Mouse (Mus musculus): ENCODE data around the gene Mgat5b. TPM values are rescaled to one million over a fixed set of nuclear protein-coding genes. Genes with fewer than 3 reads are reported as not detected.

The Mgat5b gene
- total and polyA plus RNA-seq, 2 experiments from 2014 or later: 25.0 to 133 TPM

DNA sequence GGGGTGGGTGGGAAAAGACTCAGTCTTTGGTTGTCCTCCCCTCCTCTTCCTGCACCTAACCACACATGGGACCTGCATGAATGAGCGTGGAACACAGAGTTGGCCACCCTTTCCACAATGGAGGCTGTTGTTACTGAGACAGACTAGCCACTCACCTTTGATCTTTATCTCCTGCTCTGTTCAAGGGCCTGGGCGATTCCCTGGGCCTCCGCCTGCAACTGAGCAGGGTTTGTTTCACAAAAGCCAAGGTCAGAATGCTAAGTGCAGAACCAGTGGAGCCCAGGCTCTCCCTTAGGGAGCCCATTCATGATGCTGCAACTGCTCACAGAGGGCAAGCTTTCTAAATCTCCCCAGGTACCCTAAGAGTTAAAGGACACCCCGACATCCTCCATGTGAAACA, 83.1 kb downstream of the Mgat5b start:
- no peaks in the 10 kb centered on the region for H3K9me3 ChIP-seq (ENCODE audit: low read length)
- H3K36me3 ChIP-seq (ENCODE audit: insufficient read depth, low read length): no peaks in the 10 kb centered on the region
- no peak for ATAC-seq
- peaks cover 5% of the 10 kb centered on the region for H3K4me1 ChIP-seq (ENCODE audit: insufficient read depth, low read length)
- no peak overlapping the region for H3K27ac ChIP-seq
- H3K9ac ChIP-seq (replicated peaks; ENCODE audit: low read length): no peak overlapping the region
- H3K4me2 ChIP-seq (ENCODE audit: low read depth, low read length): no peak overlapping the region
- DNase-seq (ENCODE audit: low spot score): no peak
- 48% methylated on average over 4 of the region's 4 CpGs for WGBS
- TF ChIP-seq CTCF (IDR thresholded peaks at IDR 0.05; ENCODE audit: low read depth): no peak
- H3K4me3 ChIP-seq (ENCODE audit: low read length): no peak overlapping the region
- H3K27me3 ChIP-seq (ENCODE audit: insufficient read depth, low read length): no peaks in the 10 kb centered on the region

DNA sequence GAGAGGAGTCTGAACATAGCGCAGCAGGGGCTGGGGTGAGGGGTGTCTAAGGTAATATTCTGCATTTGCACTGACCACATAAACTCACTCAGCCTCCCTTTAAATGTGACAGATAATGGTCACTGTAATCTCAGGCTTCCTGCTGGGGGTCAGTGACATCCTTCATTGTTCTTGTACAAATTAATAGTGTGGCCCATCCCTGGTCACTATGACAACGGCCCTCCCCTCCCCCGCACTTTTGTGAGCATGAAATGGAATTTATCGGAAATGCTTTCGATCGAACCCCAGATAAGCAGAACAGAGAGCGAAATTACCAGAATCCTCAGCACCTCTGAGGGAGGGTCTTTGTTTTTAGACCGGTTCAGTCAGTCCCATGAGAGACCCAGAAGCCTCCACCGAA, 84.8 kb downstream of the Mgat5b start:
- no peak for TF ChIP-seq CTCF (IDR thresholded peaks at IDR 0.05; ENCODE audit: low read depth)
- Histone ChIP-seq H3K4me3 (ENCODE audit: low read length) (no peak overlapping the region), H3K9ac (replicated peaks; ENCODE audit: low read length) (no peak overlapping the region), H3K4me2 (ENCODE audit: low read depth, low read length) (no peak overlapping the region), H3K4me1 (ENCODE audit: insufficient read depth, low read length) (peaks cover 5% of the 10 kb centered on the region), H3K27ac (no peak overlapping the region), H3K9me3 (ENCODE audit: low read length) (no peaks in the 10 kb centered on the region), H3K27me3 (ENCODE audit: insufficient read depth, low read length) (no peaks in the 10 kb centered on the region), H3K36me3 (ENCODE audit: insufficient read depth, low read length) (no peaks in the 10 kb centered on the region)
- DNase-seq (ENCODE audit: low spot score) (peak; percentile 44), ATAC-seq (no peak)
- 24% methylated on average over 9 of the region's 9 CpGs for WGBS

DNA sequence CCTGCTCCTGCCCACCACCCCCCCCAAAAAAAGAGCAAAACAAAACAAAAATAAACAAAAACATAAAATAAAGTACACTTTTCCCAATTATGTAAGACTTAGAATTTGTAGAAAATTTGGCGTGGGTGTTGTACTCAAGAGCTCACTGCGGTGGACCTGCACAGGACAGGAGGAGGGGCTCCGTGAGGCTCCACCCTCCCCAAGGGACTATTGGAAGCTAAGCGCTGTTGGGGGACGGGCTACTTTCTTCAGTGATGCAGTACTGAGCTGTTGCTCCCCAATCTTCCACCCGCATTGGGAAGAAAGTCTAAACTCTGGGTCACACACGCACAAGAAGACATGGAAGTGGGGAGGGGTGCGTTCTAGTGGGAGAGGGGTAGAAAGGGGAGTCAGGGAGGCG, 85.6 kb downstream of the Mgat5b start:
- DNase-seq (ENCODE audit: low spot score) (peak; percentile 45), ATAC-seq (no peak)
- Histone ChIP-seq H3K4me2 (ENCODE audit: low read depth, low read length) (no peak overlapping the region), H3K4me1 (ENCODE audit: insufficient read depth, low read length) (peaks cover 5% of the 10 kb centered on the region), H3K27me3 (ENCODE audit: insufficient read depth, low read length) (no peaks in the 10 kb centered on the region), H3K9ac (replicated peaks; ENCODE audit: low read length) (no peak overlapping the region), H3K27ac (no peak overlapping the region), H3K9me3 (ENCODE audit: low read length) (no peaks in the 10 kb centered on the region), H3K36me3 (ENCODE audit: insufficient read depth, low read length) (no peaks in the 10 kb centered on the region), H3K4me3 (ENCODE audit: low read length) (no peak overlapping the region)
- TF ChIP-seq CTCF (IDR thresholded peaks at IDR 0.05; ENCODE audit: low read depth): no peak
- WGBS: 18% methylated on average over 9 of the region's 9 CpGs

DNA sequence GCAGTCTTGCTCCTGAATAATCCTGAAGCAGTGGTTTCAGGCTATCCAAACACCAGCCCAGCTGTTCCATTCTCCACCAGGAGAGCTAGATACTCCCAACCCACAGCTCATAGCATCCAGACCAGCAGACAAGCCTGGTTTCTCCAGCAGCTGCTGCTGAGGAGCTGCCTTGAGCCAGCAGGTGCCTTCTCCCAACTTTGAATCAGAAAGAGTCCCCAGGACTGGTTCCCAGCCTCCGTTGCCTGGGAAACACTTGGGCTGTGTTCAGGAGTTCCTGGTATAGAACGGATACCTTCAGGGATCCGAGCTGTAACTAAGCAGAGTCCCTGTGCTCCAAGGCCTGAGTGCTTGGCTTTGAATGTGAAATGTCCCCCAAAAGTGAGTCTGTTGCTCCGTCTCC, 98.8 kb downstream of the Mgat5b start:
- WGBS: 20% methylated on average over 4 of the region's 4 CpGs
- ATAC-seq (no peak), DNase-seq (ENCODE audit: low spot score) (peak; percentile 43)
- Histone ChIP-seq H3K4me2 (ENCODE audit: low read depth, low read length) (no peak overlapping the region), H3K9me3 (ENCODE audit: low read length) (no peaks in the 10 kb centered on the region), H3K36me3 (ENCODE audit: insufficient read depth, low read length) (no peaks in the 10 kb centered on the region), H3K27ac (peak overlapping the region; percentile 64; the same call in 1 of the 2 replicates), H3K9ac (replicated peaks; ENCODE audit: low read length) (no peak overlapping the region), H3K4me1 (ENCODE audit: insufficient read depth, low read length) (peaks cover 13% of the 10 kb centered on the region), H3K27me3 (ENCODE audit: insufficient read depth, low read length) (no peaks in the 10 kb centered on the region), H3K4me3 (ENCODE audit: low read length) (no peak overlapping the region)
- no peak for TF ChIP-seq CTCF (IDR thresholded peaks at IDR 0.05; ENCODE audit: low read depth)

GRCm38 (mm10) chr11:117018410-117018809, 99.7 kb downstream of the Mgat5b start:
- H3K27ac ChIP-seq: peak overlapping the region; percentile 64; the same call in 1 of the 2 replicates
- ATAC-seq (peak; percentile 88), DNase-seq (ENCODE audit: low spot score) (peak; percentile 98)
- H3K4me3 ChIP-seq (ENCODE audit: low read length): no peak overlapping the region
- no peak overlapping the region for H3K9ac ChIP-seq (replicated peaks; ENCODE audit: low read length)
- H3K9me3 ChIP-seq (ENCODE audit: low read length): no peaks in the 10 kb centered on the region
- peak overlapping the region; percentile 31 for H3K4me2 ChIP-seq (ENCODE audit: low read depth, low read length)
- no peaks in the 10 kb centered on the region for H3K27me3 ChIP-seq (ENCODE audit: insufficient read depth, low read length)
- H3K4me1 ChIP-seq (ENCODE audit: insufficient read depth, low read length): peaks cover 13% of the 10 kb centered on the region
- 0% methylated on average over 8 of the region's 8 CpGs for WGBS
- TF ChIP-seq CTCF (IDR thresholded peaks at IDR 0.05; ENCODE audit: low read depth): peak; percentile 92
- no peaks in the 10 kb centered on the region for H3K36me3 ChIP-seq (ENCODE audit: insufficient read depth, low read length)

DNA sequence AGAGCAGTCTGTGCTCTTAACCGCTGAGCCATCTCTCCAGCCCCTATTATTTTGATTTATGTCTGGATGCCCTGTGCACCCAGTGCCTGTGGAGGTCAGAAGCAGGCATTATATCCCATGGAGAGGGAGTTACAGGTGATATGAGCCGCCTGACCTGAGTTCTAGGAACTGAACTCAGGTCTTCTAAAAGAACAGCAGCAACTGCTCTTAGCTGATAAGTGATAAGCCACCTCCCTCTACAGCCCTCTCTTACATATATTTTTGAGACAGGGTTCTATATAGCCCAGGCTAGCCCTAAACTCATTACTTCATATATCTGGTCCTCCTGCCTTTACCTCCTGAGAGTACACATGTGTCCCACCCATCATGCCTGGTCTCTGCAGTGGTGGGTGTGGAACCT, 102.4 kb downstream of the Mgat5b start:
- Histone ChIP-seq H3K27me3 (ENCODE audit: insufficient read depth, low read length) (no peaks in the 10 kb centered on the region), H3K27ac (no peak overlapping the region), H3K4me2 (ENCODE audit: low read depth, low read length) (no peak overlapping the region), H3K36me3 (ENCODE audit: insufficient read depth, low read length) (no peaks in the 10 kb centered on the region), H3K9ac (replicated peaks; ENCODE audit: low read length) (no peak overlapping the region), H3K9me3 (ENCODE audit: low read length) (no peaks in the 10 kb centered on the region), H3K4me3 (ENCODE audit: low read length) (no peak overlapping the region), H3K4me1 (ENCODE audit: insufficient read depth, low read length) (peaks cover 15% of the 10 kb centered on the region)
- WGBS: 72% methylated on average over 2 of the region's 2 CpGs
- DNase-seq (ENCODE audit: low spot score) (no peak), ATAC-seq (no peak)
- no peak for TF ChIP-seq CTCF (IDR thresholded peaks at IDR 0.05; ENCODE audit: low read depth)

DNA sequence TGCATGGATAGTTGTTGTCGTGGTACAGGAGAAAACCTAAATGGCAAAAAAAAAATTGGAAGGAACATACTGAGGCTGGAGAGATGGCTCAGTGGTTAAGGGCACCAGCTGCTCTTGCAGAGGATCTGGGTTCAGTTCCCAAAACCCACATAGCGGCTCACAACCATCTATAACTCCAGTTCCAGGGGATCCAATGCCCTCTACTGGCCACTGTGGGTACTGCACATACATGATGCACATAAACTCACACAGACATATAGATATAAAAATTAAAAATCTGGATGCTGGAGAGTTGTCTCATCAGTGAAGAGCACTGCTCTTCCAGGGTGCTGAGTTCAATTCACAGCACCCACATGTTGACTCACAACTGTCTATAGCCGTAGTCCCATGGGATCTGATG, 104.9 kb downstream of the Mgat5b start:
- WGBS: 99% methylated on average over 3 of the region's 3 CpGs
- Histone ChIP-seq H3K27ac (no peak overlapping the region), H3K27me3 (ENCODE audit: insufficient read depth, low read length) (no peaks in the 10 kb centered on the region), H3K9me3 (ENCODE audit: low read length) (no peaks in the 10 kb centered on the region), H3K4me2 (ENCODE audit: low read depth, low read length) (no peak overlapping the region), H3K4me3 (ENCODE audit: low read length) (no peak overlapping the region), H3K4me1 (ENCODE audit: insufficient read depth, low read length) (peaks cover 9% of the 10 kb centered on the region), H3K36me3 (ENCODE audit: insufficient read depth, low read length) (no peaks in the 10 kb centered on the region), H3K9ac (replicated peaks; ENCODE audit: low read length) (no peak overlapping the region)
- DNase-seq (ENCODE audit: low spot score): no peak
- ATAC-seq: no peak
- TF ChIP-seq CTCF (IDR thresholded peaks at IDR 0.05; ENCODE audit: low read depth): peak; percentile 33

Measured in hindbrain, postnatal 0 days (tissue).